15 mouse cellular contexts compared by ENCODE assay signal in the genomic region with DNA sequence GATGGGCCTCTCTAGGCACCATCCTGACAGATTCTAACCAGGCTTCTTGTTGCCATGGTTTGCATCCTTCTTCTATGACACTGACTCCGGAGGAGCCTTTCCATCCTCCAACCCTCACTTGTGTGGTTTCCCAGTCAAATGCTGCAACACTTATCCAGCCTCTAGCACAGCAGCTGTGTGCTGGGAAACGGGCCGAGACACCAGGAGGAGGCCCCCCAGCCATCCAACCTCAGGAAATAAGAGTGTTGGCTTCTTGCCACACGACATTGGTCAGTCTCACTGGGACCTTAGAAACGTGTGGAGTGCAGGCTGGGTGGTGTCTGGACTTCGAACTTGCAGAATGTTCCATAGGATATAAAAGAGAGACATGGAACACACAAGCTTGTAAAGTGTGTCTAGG.
A peak's percentile ranks its signal among the peaks of the same experiment; 100 is the strongest.
DNase-seq lines count a peak whose midpoint lies in the region; ATAC-seq and TF ChIP-seq lines count a peak whose summit lies in the region.
"Had no signal": no experiment of that assay in that cellular context is flagged by ENCODE, and none has a peak within 500 bp of the region (broad histone marks: within the 10 kb centered on the region; RNA-seq: fewer than 3 reads in every experiment).

No protein-coding gene starts in this region.

- no peak overlapping the region for H3K4me2 ChIP-seq in kidney, embryonic 16.5 days (replicated peaks; ENCODE audit: low read depth, low read length)
- H3K4me2 ChIP-seq in lung, postnatal 0 days (replicated peaks; ENCODE audit: low read depth, low read length) = no peak overlapping the region
- no peak overlapping the region for H3K4me2 ChIP-seq in myocyte (ENCODE audit: low read depth)
- H3K4me2 ChIP-seq: forebrain, embryonic 12.5 days; heart, embryonic 15.5 days; neural tube, embryonic 15.5 days had no signal

- intact Hi-C loops in heart, postnatal 10 days (cut with DNase I) = no loop called here

- WGBS in kidney, embryonic 16.5 days = 68% methylated on average over 6 of the region's 6 CpGs
- 61% methylated on average over 6 of the region's 6 CpGs for WGBS in lung, postnatal 0 days
- WGBS in cerebellum, adult 2 months = 47% methylated on average over 6 of the region's 6 CpGs

- TF ChIP-seq CTCF in lung, postnatal 0 days (IDR thresholded peaks at IDR 0.05) = no peak
- no peak for TF ChIP-seq CTCF in cerebellum, adult 2 months (IDR thresholded peaks at IDR 0.05; ENCODE audit: borderline replicate concordance, insufficient read depth, low read depth, low read length)

- no peaks in the 10 kb centered on the region for H3K36me3 ChIP-seq in kidney, embryonic 16.5 days (ENCODE audit: insufficient read depth, low read length)
- no peaks in the 10 kb centered on the region for H3K36me3 ChIP-seq in lung, postnatal 0 days (ENCODE audit: insufficient read depth, low read length)
- no peaks in the 10 kb centered on the region for H3K36me3 ChIP-seq in myocyte (ENCODE audit: control insufficient read depth, insufficient read depth)
- H3K36me3 ChIP-seq: forebrain, embryonic 12.5 days; heart, embryonic 15.5 days; neural tube, embryonic 15.5 days had no signal

- DNase-seq in kidney, adult 8-10 months = no peak
- DNase-seq in lung, postnatal 14 days = peak; percentile 2
- DNase-seq in lung, postnatal 0 days (ENCODE audit: low spot score) = no peak
- DNase-seq in heart, postnatal 10 days = peak; percentile 71
- no peak for DNase-seq in cerebellum, adult 2 months
- DNase-seq: adrenal gland, postnatal 10 days; cerebellum, adult 18-20 months; retina, postnatal 1 day; thymus, postnatal 25 days had no signal

- H3K27me3 ChIP-seq in kidney, embryonic 16.5 days (ENCODE audit: insufficient read depth, low read length) = no peaks in the 10 kb centered on the region
- H3K27me3 ChIP-seq in lung, postnatal 0 days (replicated peaks; ENCODE audit: insufficient read depth, low read length) = no peaks in the 10 kb centered on the region
- no peaks in the 10 kb centered on the region for H3K27me3 ChIP-seq in myocyte (ENCODE audit: control insufficient read depth, insufficient read depth, insufficient read length)
- no peaks in the 10 kb centered on the region; the same call in 1 of the 2 replicates for H3K27me3 ChIP-seq in cerebellum, adult 2 months (ENCODE audit: control insufficient read depth, insufficient read depth, low read length)
- H3K27me3 ChIP-seq: forebrain, embryonic 12.5 days; heart, embryonic 15.5 days; neural tube, embryonic 15.5 days had no signal

- H3K4me1 ChIP-seq in kidney, embryonic 16.5 days (ENCODE audit: insufficient read depth, low read length) = no peaks in the 10 kb centered on the region
- no peaks in the 10 kb centered on the region for H3K4me1 ChIP-seq in lung, postnatal 0 days (ENCODE audit: insufficient read depth, low read depth, low read length)
- H3K4me1 ChIP-seq in cerebellum, adult 2 months (ENCODE audit: control insufficient read depth, insufficient read depth, low read length) = no peaks in the 10 kb centered on the region
- H3K4me1 ChIP-seq: heart, embryonic 15.5 days; neural tube, embryonic 15.5 days had no signal

- 0 out of 2 replicates have a peak, but pooled peaks have one; percentile 6 for ATAC-seq in kidney, embryonic 16.5 days (ENCODE audit: low FRiP score, low TSS enrichment)
- ATAC-seq in lung, postnatal 0 days = no peak

- no peak for TF ChIP-seq EP300 in lung, postnatal 0 days (IDR thresholded peaks at IDR 0.05)

- no peak overlapping the region for H3K9ac ChIP-seq in kidney, embryonic 16.5 days (replicated peaks; ENCODE audit: low read length)
- H3K9ac ChIP-seq in lung, postnatal 0 days (replicated peaks; ENCODE audit: low read depth) = no peak overlapping the region
- H3K9ac ChIP-seq: forebrain, embryonic 12.5 days; heart, embryonic 15.5 days; neural tube, embryonic 15.5 days had no signal

- no peaks in the 10 kb centered on the region for H3K79me2 ChIP-seq in myocyte (ENCODE audit: control insufficient read depth, insufficient read depth)

- H3ac ChIP-seq in myocyte (ENCODE audit: control insufficient read depth, insufficient read length) = no peak overlapping the region

- TF ChIP-seq POLR2A in myocyte (IDR thresholded peaks at IDR 0.05; ENCODE audit: insufficient read length, low read depth) = no peak
- no peak for TF ChIP-seq POLR2A in cerebellum, adult 2 months (IDR thresholded peaks at IDR 0.05; ENCODE audit: borderline replicate concordance, insufficient read depth, low read length)

- H3K27ac ChIP-seq in kidney, embryonic 16.5 days (ENCODE audit: low read length) = no peak overlapping the region
- H3K27ac ChIP-seq in lung, postnatal 0 days (ENCODE audit: low read length) = no peak overlapping the region
- no peak overlapping the region for H3K27ac ChIP-seq in cerebellum, adult 2 months (ENCODE audit: insufficient read depth, low read length)
- H3K27ac ChIP-seq: forebrain, embryonic 12.5 days; heart, embryonic 15.5 days; kidney, postnatal 0 days; neural tube, embryonic 15.5 days had no signal

- H3K4me3 ChIP-seq in kidney, embryonic 16.5 days (ENCODE audit: low read length) = no peak overlapping the region
- H3K4me3 ChIP-seq in lung, postnatal 0 days (ENCODE audit: low read depth, low read length) = no peak overlapping the region
- H3K4me3 ChIP-seq in myocyte = no peak overlapping the region
- no peak overlapping the region for H3K4me3 ChIP-seq in cerebellum, adult 2 months (replicated peaks; ENCODE audit: insufficient read depth, low read depth, low read length)
- H3K4me3 ChIP-seq: forebrain, embryonic 12.5 days; heart, embryonic 15.5 days; neural tube, embryonic 15.5 days had no signal

- no peaks in the 10 kb centered on the region for H3K9me3 ChIP-seq in kidney, embryonic 16.5 days (ENCODE audit: low read length)
- no peaks in the 10 kb centered on the region for H3K9me3 ChIP-seq in lung, postnatal 0 days (ENCODE audit: low read length)
- H3K9me3 ChIP-seq: forebrain, embryonic 12.5 days; heart, embryonic 15.5 days; neural tube, embryonic 15.5 days had no signal

TF ChIP-seq in myocyte, 11 proteins besides CTCF, POLR2A, EP300 and RAD21:
- no peak for TF ChIP-seq E2F4 (IDR thresholded peaks at IDR 0.05; ENCODE audit: insufficient read depth)
- no peak for TF ChIP-seq USF1 (IDR thresholded peaks at IDR 0.05; ENCODE audit: low read depth)
- 0 out of 2 replicates have a peak, but pooled peaks have one; percentile 26 for TF ChIP-seq CEBPB (IDR thresholded peaks at IDR 0.05; ENCODE audit: insufficient read depth, poor library complexity, severe bottlenecking)
- peak in 1 of 3 experiments; percentile 8 for TF ChIP-seq MYOD1 (IDR thresholded peaks at IDR 0.05; ENCODE audit: control insufficient read depth in 1 of 3, insufficient read length in 2 of 3, low read depth in 2 of 3)
- no peak for TF ChIP-seq SRF (IDR thresholded peaks at IDR 0.05; ENCODE audit: control insufficient read depth, insufficient read length, low read depth)
- no peak for TF ChIP-seq MAX (IDR thresholded peaks at IDR 0.05; ENCODE audit: low read depth)
- no peak for TF ChIP-seq REST (IDR thresholded peaks at IDR 0.05; ENCODE audit: insufficient read depth, insufficient read length)
- peak in 1 of 3 experiments; percentile 26 for TF ChIP-seq MYOG (IDR thresholded peaks at IDR 0.05; ENCODE audit: control insufficient read depth in 1 of 3, insufficient read depth in 1 of 3, insufficient read length in 2 of 3, low read depth in 2 of 3)
- TF ChIP-seq POLR2AphosphoS2 (IDR thresholded peaks at IDR 0.05; ENCODE audit: insufficient read length, low read depth) = no peak
- TF ChIP-seq TCF12 (IDR thresholded peaks at IDR 0.05; ENCODE audit: insufficient read depth, poor library complexity, severe bottlenecking) = no peak
- no peak for TF ChIP-seq TCF3 (IDR thresholded peaks at IDR 0.05; ENCODE audit: insufficient read length, low read depth)

Comparison
In these comparisons a context has a peak if more than half of its experiments do, and no peak if none do; other contexts are left out.
1. DNase-seq: peak in lung, postnatal 14 days (single experiment) and heart, postnatal 10 days (2 of 2); none in kidney, adult 8-10 months (0 of 2), lung, postnatal 0 days (single experiment) and cerebellum, adult 2 months (0 of 2).